Mouse (Mus musculus): Measurements from ENCODE around the gene Kdelc1.

The Kdelc1 gene

DNA sequence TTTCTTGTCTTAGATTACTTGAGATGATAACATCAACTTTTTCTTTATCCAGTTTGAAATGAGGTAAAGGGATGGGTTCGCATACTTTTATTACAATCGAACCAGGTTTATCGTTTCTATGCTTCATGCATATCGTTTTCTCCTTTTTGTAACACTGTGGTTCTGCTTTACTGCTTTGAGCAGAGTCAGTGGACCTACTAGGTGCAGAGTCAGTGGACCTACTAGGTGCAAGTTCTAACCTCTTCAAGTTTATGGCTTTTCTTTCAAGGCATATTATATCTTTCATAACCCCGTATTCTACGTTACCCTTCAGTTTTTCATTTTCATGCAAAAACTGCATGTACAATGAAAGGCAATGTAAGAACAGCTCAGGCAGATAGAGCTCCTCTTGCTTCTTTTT, 55.2 kb downstream of the Kdelc1 start:
- DNase-seq (ENCODE audit: low spot score) = no peak

DNA sequence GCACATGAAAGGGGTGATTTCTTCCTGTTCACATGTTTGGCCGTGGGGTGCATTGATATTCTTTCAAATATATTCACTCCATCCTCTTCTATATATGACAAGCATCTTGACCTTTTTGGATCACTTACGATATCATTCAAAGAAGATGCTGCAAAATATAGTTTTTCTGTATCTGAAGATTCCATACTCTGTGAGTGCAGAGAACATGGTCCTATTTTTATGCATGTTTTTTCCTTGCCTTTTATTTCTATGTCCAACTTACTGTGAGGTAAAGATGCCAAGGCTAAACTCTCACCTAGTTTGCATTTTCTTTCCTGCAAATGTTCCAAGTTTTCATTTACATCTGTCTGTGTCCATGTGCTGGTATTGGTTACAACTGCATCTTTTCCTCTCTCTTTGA, 56.8 kb downstream of the Kdelc1 start, which contains the start of gene Gm8251:
Gene Gm8251 (minus strand): TSS at position 101 of the 400 bp plus-strand sequence.
- no peak for DNase-seq (ENCODE audit: low spot score)

DNA sequence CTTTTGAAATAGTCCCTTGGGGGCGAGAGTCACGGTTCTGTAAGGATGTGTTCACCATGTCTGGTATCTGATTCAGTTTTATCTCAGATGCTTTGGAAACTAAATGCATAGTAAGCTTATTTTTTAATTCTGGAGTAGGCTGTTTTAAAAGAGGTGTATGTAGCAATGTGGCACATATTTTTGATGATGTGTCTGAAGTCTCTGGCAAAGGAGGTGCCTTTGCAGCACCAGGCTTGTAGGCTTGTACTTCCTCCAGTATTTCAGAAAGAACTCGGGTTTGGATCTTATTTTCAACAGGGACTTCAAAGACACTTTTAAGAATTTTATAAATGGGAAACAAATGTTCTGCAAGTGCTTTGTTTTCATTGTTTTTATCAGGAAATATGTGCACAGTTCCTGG, 60.8 kb downstream of the Kdelc1 start:
- no peak for DNase-seq (ENCODE audit: low spot score)

All from spleen, adult 12 weeks (tissue).